Mouse (Mus musculus) limb, embryonic 14.5 days (tissue): ENCODE measurements around the gene Enah. TPM values are rescaled to one million over a fixed set of nuclear protein-coding genes. Genes with fewer than 3 reads are reported as not detected.

Experiments
- ATAC-seq: fragments of 200-750 bp; cut with Nextera tagmentation; 2 replicates; pipeline ENCODE4 v1.8.0; 2017; ENCODE audit warnings: low read depth, moderate number of reproducible peaks, moderate TSS enrichment; ENCODE audit not compliant: low FRiP score
- DNase-seq: peaks from one replicate; pipeline ENCODE4 v3.0.0-alpha.2; 2015; ENCODE audit warnings: low spot score
- H3K27ac ChIP-seq: fragments of 300-500 bp; sonication (generic); replicated peaks from 2 replicates; pipeline ENCODE4 v1.5.1; 2014; ENCODE audit warnings: low read depth, mild to moderate bottlenecking, low read length, moderate library complexity, mixed read lengths
- H3K27me3 ChIP-seq: fragments of 300-500 bp; sonication (generic); 2 replicates; pipeline ENCODE4 v1.6.1; 2014; ENCODE audit warnings: low read length, mixed read lengths; ENCODE audit not compliant: control insufficient read depth, insufficient read depth
- H3K36me3 ChIP-seq: fragments of 300-500 bp; sonication (generic); 2 replicates; pipeline ENCODE4 v1.6.1; 2014; ENCODE audit warnings: mild to moderate bottlenecking, low read length, moderate library complexity, mixed read lengths; ENCODE audit not compliant: control insufficient read depth, insufficient read depth
- H3K4me1 ChIP-seq: fragments of 300-500 bp; sonication (generic); 2 replicates; pipeline ENCODE4 v1.6.1; 2014; ENCODE audit warnings: antibody characterized with exemption, low read length, mixed read lengths; ENCODE audit not compliant: control insufficient read depth, insufficient read depth
- H3K4me2 ChIP-seq: fragments of 300-500 bp; sonication (generic); replicated peaks from 2 replicates; pipeline ENCODE4 v1.6.1; 2014; ENCODE audit warnings: low read depth, mild to moderate bottlenecking, low read length, moderate library complexity; ENCODE audit not compliant: severe bottlenecking
- H3K4me3 ChIP-seq: fragments of 300-500 bp; sonication (generic); replicated peaks from 2 replicates; pipeline ENCODE4 v1.5.1; 2014; ENCODE audit warnings: low read length
- H3K9ac ChIP-seq: fragments of 300-500 bp; sonication (generic); 2 replicates; pipeline ENCODE4 v1.6.1; 2014; ENCODE audit warnings: mild to moderate bottlenecking, low read depth, low read length, moderate library complexity; ENCODE audit not compliant: severe bottlenecking
- H3K9me3 ChIP-seq: fragments of 300-500 bp; sonication (generic); 2 replicates; pipeline ENCODE4 v1.6.1; 2016; ENCODE audit warnings: low read length; ENCODE audit not compliant: control insufficient read depth
- POLR2A ChIP-seq: fragments of 200-500 bp; IDR thresholded peaks from 2 replicates; pipeline ENCODE4 v1.8.0; 2012; ENCODE audit warnings: inconsistent platforms, mild to moderate bottlenecking, moderate library complexity, borderline replicate concordance; ENCODE audit not compliant: insufficient read depth, insufficient read length; ENCODE audit errors: extremely low read depth
- WGBS: fragments of 180-500 bp; shearing (Covaris S2); extraction: QIAGEN DNeasy Blood & Tissue Kit; methylation state at CpG from one replicate; pipeline ENCODE4 v1.1.7; 2014; 5-methylcytosine and 5-hydroxymethylcytosine counted together
- polyA plus RNA-seq, 2 experiments: library from polyadenylated mRNA; depleted of rRNA in 1 of 2; stranded (reverse) in 1 of 2; unstranded in 1 of 2; fragments of >200 nt; fragmentation: Nextera tagmentation in 1 of 2; extraction: Ambion mirVana in 1 of 2; gene quantifications; 2 replicates each; pipeline versions ENCODE4 v1.2.1 to v1.2.3; 2012 to 2014

Gene Enah
- polyA plus RNA-seq, 2 experiments, result 29.3 to 89.2 TPM

DNA sequence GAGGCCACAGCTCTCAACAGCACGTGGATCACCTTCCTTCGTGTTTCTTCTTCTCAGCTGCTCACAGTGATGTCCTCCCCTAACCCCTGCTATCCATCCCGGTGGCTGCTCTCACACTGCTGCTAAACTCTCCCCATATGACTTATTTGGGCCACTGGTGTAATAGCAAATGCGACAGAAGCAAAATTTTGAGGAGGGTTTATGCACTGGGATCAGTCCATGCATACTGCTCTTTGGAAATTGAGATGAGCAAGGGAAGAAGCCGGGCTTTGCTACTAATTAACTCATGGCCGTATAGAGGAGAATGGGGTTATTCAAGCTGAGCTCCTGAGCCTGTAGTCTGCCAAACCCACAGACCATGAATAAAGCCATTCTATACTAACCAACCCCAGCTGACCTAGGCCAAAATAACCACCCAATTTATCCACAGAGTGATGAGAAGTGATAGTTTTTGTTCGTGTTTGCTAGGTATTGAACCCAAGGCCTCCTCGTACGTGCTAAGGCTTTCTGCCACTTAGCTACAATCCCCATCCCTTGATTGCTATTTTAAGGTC, 7.7 kb upstream of the Enah start:
- no peak for ATAC-seq
- 73% methylated on average over 9 of the region's 9 CpGs for WGBS

DNA sequence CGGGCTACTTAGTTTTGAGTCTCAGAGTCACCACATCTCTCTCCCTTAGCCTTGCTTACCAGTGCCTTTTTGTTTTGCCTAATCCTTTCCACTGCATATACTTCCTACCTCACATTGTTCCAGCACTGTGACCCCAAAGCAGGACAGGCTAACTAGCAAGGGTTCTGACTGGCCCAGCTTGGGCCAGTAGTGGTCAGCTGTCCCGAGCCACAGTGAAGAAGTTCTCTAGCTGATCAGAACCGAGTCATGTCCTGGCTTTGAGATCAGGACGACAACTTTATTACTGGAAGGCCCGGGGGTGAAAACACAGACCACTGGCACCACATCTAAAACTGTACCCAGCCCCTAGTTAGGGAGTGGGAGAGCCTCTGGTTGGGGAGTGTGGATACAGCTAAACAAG, 7.0 kb upstream of the Enah start:
- Histone ChIP-seq H3K4me2 (no peak overlapping the region), H3K27me3 (no peaks in the 10 kb centered on the region), H3K4me3 (no peak overlapping the region), H3K27ac (peak overlapping the region; percentile 19; the same call in 1 of the 2 replicates), H3K9me3 (no peaks in the 10 kb centered on the region), H3K36me3 (no peaks in the 10 kb centered on the region), H3K9ac (no peak overlapping the region), H3K4me1 (peaks cover 6% of the 10 kb centered on the region; the same call in 1 of the 2 replicates)
- DNase-seq (no peak), ATAC-seq (no peak)
- no peak for TF ChIP-seq POLR2A
- WGBS, result 85% methylated on average over 5 of the region's 5 CpGs

More for the DNA sequence above, 7.7 kb upstream of the Enah start:
- 0 out of 2 replicates have a peak overlapping the region, but pooled peaks have one; percentile 19 for H3K27ac ChIP-seq
- H3K27me3 ChIP-seq, result no peaks in the 10 kb centered on the region
- H3K9ac ChIP-seq, result no peak overlapping the region
- no peak for TF ChIP-seq POLR2A
- DNase-seq, result peak; percentile 4
- no peak overlapping the region for H3K4me3 ChIP-seq
- no peaks in the 10 kb centered on the region for H3K9me3 ChIP-seq
- H3K4me2 ChIP-seq, result no peak overlapping the region
- H3K36me3 ChIP-seq, result no peaks in the 10 kb centered on the region
- peaks cover 6% of the 10 kb centered on the region; the same call in 1 of the 2 replicates for H3K4me1 ChIP-seq

DNA sequence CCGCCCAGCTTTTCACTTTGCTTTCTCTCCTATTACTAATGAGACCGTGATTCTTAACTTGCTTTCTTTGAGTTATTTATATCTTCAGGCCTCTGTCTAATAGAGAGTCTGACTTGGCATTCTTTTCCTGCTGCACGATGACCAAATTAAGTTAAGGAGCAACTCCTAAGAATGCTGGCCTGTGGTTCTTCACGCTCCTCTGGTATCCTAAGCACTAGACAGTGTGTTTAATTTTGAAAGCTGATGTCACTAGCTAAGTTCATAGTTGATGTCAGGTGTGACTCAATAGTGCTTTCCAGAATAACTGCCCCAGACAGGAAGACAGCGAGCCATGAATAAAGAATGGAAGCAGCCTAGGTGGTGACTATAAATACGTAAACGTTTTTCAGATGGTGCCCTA, 6.3 kb upstream of the Enah start:
- H3K36me3 ChIP-seq, result no peaks in the 10 kb centered on the region
- H3K9me3 ChIP-seq, result no peaks in the 10 kb centered on the region
- no peaks in the 10 kb centered on the region for H3K27me3 ChIP-seq
- H3K9ac ChIP-seq, result no peak overlapping the region
- H3K4me1 ChIP-seq, result peaks cover 6% of the 10 kb centered on the region; the same call in 1 of the 2 replicates
- TF ChIP-seq POLR2A, result no peak
- 69% methylated on average over 7 of the region's 7 CpGs for WGBS
- H3K4me3 ChIP-seq, result no peak overlapping the region
- DNase-seq (no peak), ATAC-seq (no peak)
- H3K27ac ChIP-seq, result no peak overlapping the region
- no peak overlapping the region for H3K4me2 ChIP-seq

DNA sequence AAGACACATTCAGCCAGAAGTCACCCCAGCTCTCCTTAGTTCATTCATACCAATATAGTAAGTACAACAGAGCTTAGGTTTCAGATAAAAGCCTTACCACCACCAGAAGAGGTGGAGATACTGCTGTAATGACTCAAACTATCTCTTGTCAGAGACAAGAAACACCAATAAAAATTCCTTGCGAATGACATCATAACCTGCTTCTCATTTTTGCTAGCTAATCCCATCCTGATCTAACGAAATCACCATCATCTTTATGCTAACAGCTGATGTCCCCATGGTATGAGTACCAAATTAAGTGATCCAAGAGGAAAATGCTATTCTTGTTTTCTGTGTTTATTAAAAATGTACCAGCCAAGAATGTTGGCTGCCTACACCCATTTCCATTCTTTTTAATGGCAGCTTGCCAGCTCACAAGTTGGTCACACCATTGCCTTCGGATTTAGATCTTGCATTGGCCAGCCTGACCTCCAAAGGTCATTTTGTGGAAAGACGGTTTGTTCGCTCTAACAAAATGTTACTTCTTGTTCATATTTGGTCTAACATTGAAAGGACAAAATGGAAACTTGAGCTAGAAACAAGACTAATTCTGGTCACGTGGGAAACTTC, 2.0 kb upstream of the Enah start:
- Histone ChIP-seq H3K27ac (no peak overlapping the region), H3K9ac (no peak overlapping the region), H3K4me1 (peaks cover 7% of the 10 kb centered on the region), H3K36me3 (no peaks in the 10 kb centered on the region; the same call in 1 of the 2 replicates), H3K9me3 (no peaks in the 10 kb centered on the region), H3K4me2 (no peak overlapping the region), H3K4me3 (no peak overlapping the region), H3K27me3 (no peaks in the 10 kb centered on the region)
- no peak for ATAC-seq
- 82% methylated on average over 6 of the region's 6 CpGs for WGBS
- no peak for DNase-seq
- TF ChIP-seq POLR2A, result no peak

DNA sequence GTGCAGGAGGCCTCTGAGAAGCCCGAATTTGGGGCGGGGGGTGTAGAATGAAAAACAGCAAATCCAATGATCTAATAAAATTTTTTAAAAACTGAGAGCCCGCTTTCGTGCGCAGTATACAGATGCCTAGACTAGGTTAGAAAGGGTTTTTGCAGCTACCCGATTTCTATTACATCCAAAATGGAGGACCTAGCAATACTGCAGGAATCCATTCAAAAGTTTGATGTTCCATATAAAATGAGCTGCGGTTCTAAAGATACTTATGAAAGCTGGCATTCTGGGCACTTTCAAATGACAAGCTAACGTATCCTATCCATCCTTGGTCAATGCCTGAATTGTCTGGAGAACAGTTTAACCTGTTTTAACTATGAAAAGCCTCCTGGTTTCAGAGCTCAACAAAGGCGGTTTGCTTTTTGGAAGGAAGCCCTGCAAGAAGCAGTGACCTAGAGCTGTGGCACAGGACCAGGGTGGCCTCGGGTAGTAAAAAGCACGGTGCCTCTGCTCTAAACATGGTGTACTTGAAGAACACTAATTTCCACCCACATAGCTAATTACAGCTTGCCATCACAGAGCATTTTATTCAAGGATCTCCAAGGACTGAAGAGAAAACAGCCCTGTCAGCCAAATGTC, 1.2 kb upstream of the Enah start:
- Histone ChIP-seq H3K36me3 (no peaks in the 10 kb centered on the region; the same call in 1 of the 2 replicates), H3K27ac (peak overlapping the region; percentile 96), H3K9ac (peak overlapping the region; percentile 95), H3K4me1 (peaks cover 8% of the 10 kb centered on the region), H3K27me3 (no peaks in the 10 kb centered on the region), H3K9me3 (no peaks in the 10 kb centered on the region), H3K4me3 (peak overlapping the region; percentile 89), H3K4me2 (peak overlapping the region; percentile 68)
- no peak; the same call in 1 of the 2 replicates for TF ChIP-seq POLR2A
- 16% methylated on average over 11 of the region's 11 CpGs for WGBS
- DNase-seq (no peak), ATAC-seq (0 out of 2 replicates have a peak, but pooled peaks have one; percentile 0)
